Mouse (Mus musculus) lung, postnatal 0 days (tissue): ENCODE results near the gene B4galt1. TPM values are rescaled to one million over a fixed set of nuclear protein-coding genes. Genes with fewer than 3 reads are reported as not detected.

Source experiments
- ATAC-seq: fragments of 200-750 bp; cut with Nextera tagmentation; 2 replicates; pipeline ENCODE4 v1.8.0; 2017; ENCODE audit warnings: moderate library complexity
- DNase-seq: peaks from one replicate; pipeline ENCODE4 v3.0.0-alpha.2; 2016; ENCODE audit warnings: low spot score
- H3K27ac ChIP-seq: fragments of 300-500 bp; sonication (generic); 2 replicates; pipeline ENCODE4 v1.5.1; 2014; ENCODE audit warnings: antibody characterized with exemption, mild to moderate bottlenecking, low read length, mixed read lengths
- H3K27me3 ChIP-seq: fragments of 300-500 bp; sonication (generic); replicated peaks from 2 replicates; pipeline ENCODE4 v1.6.1; 2014; ENCODE audit warnings: low read length, mixed read lengths; ENCODE audit not compliant: insufficient read depth
- H3K36me3 ChIP-seq: fragments of 300-500 bp; sonication (generic); 2 replicates; pipeline ENCODE4 v1.6.1; 2014; ENCODE audit warnings: low read length, mixed read lengths; ENCODE audit not compliant: insufficient read depth
- H3K4me1 ChIP-seq: fragments of 300-500 bp; sonication (generic); 2 replicates; pipeline ENCODE4 v1.6.1; 2014; ENCODE audit warnings: antibody characterized with exemption, low read depth, low read length, mixed read lengths; ENCODE audit not compliant: insufficient read depth
- H3K4me2 ChIP-seq: fragments of 300-500 bp; sonication (generic); replicated peaks from 2 replicates; pipeline ENCODE4 v1.6.1; 2014; ENCODE audit warnings: low read depth, mild to moderate bottlenecking, low read length, moderate library complexity, mixed read lengths
- H3K4me3 ChIP-seq: fragments of 300-500 bp; sonication (generic); 2 replicates; pipeline ENCODE4 v1.5.1; 2014; ENCODE audit warnings: low read depth, low read length
- H3K9ac ChIP-seq: fragments of 300-500 bp; sonication (generic); replicated peaks from 2 replicates; pipeline ENCODE4 v1.6.1; 2014; ENCODE audit warnings: low read depth, mild to moderate bottlenecking
- H3K9me3 ChIP-seq: fragments of 300-500 bp; sonication (generic); 2 replicates; pipeline ENCODE4 v1.6.1; 2016; ENCODE audit warnings: low read length, mixed read lengths
- CTCF ChIP-seq: IDR thresholded peaks from 2 replicates; pipeline ENCODE4 v1.5.1; 2016; ENCODE audit warnings: antibody characterized with exemption, mild to moderate bottlenecking
- EP300 ChIP-seq: IDR thresholded peaks from 2 replicates; pipeline ENCODE4 v1.6.1; 2016; ENCODE audit warnings: antibody characterized with exemption, mild to moderate bottlenecking, control low read depth
- WGBS: fragments of 180-500 bp; shearing (Covaris S2); extraction: QIAGEN DNeasy Blood & Tissue Kit; methylation state at CpG from one replicate; pipeline ENCODE4 v1.1.7; 2014; 5-methylcytosine and 5-hydroxymethylcytosine counted together
- polyA plus RNA-seq: library from polyadenylated mRNA; unstranded; fragments of >200 nt; fragmentation: Nextera tagmentation; extraction: Ambion mirVana; gene quantifications from 2 replicates; pipeline ENCODE4 v1.2.1, GENCODE M21; 2015

Gene B4galt1
- polyA plus RNA-seq, 1 experiment from 2014 or later: 89.4 TPM

DNA sequence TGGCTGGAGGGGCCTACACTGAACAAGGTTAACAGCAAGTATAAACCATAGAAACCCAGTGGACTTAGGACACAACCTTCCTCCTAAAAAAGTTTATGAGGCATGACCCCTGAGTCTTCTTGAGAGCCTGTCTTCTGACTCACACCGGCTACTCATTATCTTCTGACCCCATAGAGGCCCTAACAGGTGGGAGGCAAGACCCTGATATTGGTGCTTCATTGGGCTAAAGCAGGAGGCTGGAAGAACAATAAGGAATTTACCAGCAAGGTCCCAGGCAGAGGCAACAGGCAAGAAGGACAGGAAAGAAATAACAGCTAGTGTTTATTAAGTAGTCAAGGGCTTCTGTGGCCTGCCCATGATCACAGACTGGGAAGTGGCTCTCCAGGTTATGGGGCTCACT is 32.9 kb downstream of the B4galt1 start:
- Histone ChIP-seq H3K9me3 (no peaks in the 10 kb centered on the region), H3K9ac (no peak overlapping the region), H3K4me1 (peaks cover 6% of the 10 kb centered on the region; the same call in 1 of the 2 replicates), H3K4me2 (no peak overlapping the region), H3K27ac (no peak overlapping the region), H3K36me3 (peaks cover 18% of the 10 kb centered on the region; the same call in 1 of the 2 replicates), H3K27me3 (no peaks in the 10 kb centered on the region), H3K4me3 (no peak overlapping the region)
- DNase-seq (no peak), ATAC-seq (no peak)
- 82% methylated on average over 1 of the region's 1 CpGs for WGBS
- no peak for TF ChIP-seq CTCF
- no peak for TF ChIP-seq EP300

DNA sequence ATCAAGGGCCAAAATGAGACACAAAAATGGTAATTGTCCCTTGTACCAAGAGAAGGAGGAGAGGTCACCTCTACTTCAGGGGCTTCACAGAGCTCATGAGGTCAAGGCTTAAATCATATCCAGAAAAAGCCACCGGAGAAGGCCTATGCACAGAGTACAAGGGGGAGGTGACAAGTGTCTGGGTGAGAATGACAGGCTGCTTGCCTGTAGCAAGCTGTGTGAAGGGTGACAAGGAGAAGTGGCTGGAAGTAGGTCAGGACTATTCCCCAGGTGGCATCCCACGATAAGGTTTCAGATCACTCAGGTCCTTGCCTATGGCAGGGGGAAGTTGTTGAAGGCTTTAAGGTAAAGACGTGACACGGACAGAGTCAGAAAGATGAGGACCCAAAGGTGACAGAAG is 33.8 kb downstream of the B4galt1 start:
- Histone ChIP-seq H3K4me1 (peaks cover 14% of the 10 kb centered on the region; the same call in 1 of the 2 replicates), H3K9me3 (no peaks in the 10 kb centered on the region), H3K4me3 (no peak overlapping the region), H3K9ac (no peak overlapping the region), H3K4me2 (no peak overlapping the region), H3K27me3 (no peaks in the 10 kb centered on the region), H3K36me3 (peaks cover 16% of the 10 kb centered on the region; the same call in 1 of the 2 replicates), H3K27ac (no peak overlapping the region)
- no peak for DNase-seq
- WGBS: 79% methylated on average over 4 of the region's 4 CpGs
- no peak for ATAC-seq
- TF ChIP-seq EP300: no peak
- TF ChIP-seq CTCF: no peak

DNA sequence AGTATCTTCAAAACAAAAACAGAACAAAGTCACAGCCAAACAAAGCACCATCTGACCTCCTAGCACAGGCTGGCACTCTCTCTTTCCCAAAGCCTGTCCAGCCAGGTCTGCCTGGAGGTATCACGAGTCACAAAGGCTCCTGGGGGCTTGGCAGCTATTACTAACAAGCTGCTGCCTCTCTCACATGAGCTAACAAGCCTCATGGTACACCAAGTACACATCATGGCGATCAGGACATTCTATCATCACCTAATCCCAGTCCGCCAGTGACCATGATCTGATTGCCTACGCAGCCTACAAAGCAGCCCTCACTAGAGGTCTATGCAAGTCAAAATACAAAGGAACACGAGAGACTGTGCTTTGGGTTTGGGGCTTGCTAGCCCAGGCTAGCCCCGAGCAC is 34.7 kb downstream of the B4galt1 start:
- Histone ChIP-seq H3K36me3 (peaks cover 16% of the 10 kb centered on the region; the same call in 1 of the 2 replicates), H3K4me1 (peaks cover 14% of the 10 kb centered on the region; the same call in 1 of the 2 replicates), H3K9ac (no peak overlapping the region), H3K4me2 (no peak overlapping the region), H3K27ac (no peak overlapping the region), H3K9me3 (no peaks in the 10 kb centered on the region), H3K27me3 (no peaks in the 10 kb centered on the region), H3K4me3 (no peak overlapping the region)
- no peak for DNase-seq
- ATAC-seq: no peak
- TF ChIP-seq EP300 (no peak), CTCF (no peak)
- 87% methylated on average over 6 of the region's 6 CpGs for WGBS

DNA sequence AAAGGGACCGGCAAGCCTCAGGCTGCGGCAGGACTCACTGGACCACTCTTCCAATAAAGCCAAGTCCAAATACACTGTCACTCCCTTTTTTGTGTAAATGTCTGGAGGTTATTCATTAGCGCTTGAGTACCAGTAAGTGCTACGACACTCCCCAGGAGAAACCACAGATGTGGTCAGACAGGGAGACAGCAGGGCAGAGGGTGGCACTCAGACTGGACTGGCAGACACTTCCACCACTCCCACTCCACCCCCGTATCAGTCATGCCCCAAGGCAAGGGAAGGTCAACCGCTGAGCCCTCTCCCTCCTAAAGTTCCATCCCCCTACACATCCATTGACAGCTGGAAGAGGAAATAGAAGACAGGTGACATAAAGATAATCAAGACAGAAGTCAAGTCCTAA is 35.4 kb downstream of the B4galt1 start:
- peaks cover 16% of the 10 kb centered on the region; the same call in 1 of the 2 replicates for H3K36me3 ChIP-seq
- peak; percentile 85 for ATAC-seq
- peaks cover 14% of the 10 kb centered on the region; the same call in 1 of the 2 replicates for H3K4me1 ChIP-seq

DNA sequence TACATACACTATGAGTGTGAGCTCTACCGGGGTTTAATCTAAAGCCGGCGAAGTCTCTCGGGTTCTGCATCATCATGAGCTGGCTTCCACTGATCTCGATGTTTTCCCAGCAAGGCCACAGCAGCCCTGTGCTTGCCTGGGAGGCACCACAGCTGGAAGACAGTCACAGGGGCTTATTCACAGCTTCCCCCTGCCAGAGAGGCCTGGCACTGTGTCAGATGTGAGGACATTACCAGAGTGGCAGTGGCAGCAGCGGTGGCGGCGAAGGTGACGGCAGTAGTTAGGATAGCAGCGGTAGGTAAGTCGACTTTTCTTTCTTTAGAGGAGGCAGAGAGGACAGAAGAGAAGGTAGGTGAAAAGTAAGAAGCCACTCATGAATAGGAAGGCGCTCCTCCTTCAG is 35.9 kb downstream of the B4galt1 start:
- H3K4me3 ChIP-seq: no peak overlapping the region
- peak overlapping the region; percentile 70 for H3K27ac ChIP-seq
- H3K4me2 ChIP-seq: peak overlapping the region; percentile 19; the same call in 1 of the 2 replicates
- ATAC-seq (peak; percentile 10; the same call in 1 of the 2 replicates), DNase-seq (peak; percentile 41)
- TF ChIP-seq CTCF: no peak
- TF ChIP-seq EP300: no peak
- no peak overlapping the region for H3K9ac ChIP-seq
- WGBS: 46% methylated on average over 12 of the region's 12 CpGs
- no peaks in the 10 kb centered on the region for H3K27me3 ChIP-seq
- H3K9me3 ChIP-seq: no peaks in the 10 kb centered on the region
- H3K36me3 ChIP-seq: peaks cover 18% of the 10 kb centered on the region; the same call in 1 of the 2 replicates
- H3K4me1 ChIP-seq: peaks cover 14% of the 10 kb centered on the region; the same call in 1 of the 2 replicates

More for the DNA sequence above, 35.4 kb downstream of the B4galt1 start:
- 40% methylated on average over 6 of the region's 6 CpGs for WGBS
- Histone ChIP-seq H3K9me3 (no peaks in the 10 kb centered on the region), H3K4me2 (peak overlapping the region; percentile 19; the same call in 1 of the 2 replicates), H3K4me3 (no peak overlapping the region), H3K27me3 (no peaks in the 10 kb centered on the region), H3K27ac (peak overlapping the region; percentile 70), H3K9ac (no peak overlapping the region)
- peak; percentile 84 for DNase-seq
- TF ChIP-seq CTCF: no peak
- peak; percentile 59; the same call in 1 of the 2 replicates for TF ChIP-seq EP300

DNA sequence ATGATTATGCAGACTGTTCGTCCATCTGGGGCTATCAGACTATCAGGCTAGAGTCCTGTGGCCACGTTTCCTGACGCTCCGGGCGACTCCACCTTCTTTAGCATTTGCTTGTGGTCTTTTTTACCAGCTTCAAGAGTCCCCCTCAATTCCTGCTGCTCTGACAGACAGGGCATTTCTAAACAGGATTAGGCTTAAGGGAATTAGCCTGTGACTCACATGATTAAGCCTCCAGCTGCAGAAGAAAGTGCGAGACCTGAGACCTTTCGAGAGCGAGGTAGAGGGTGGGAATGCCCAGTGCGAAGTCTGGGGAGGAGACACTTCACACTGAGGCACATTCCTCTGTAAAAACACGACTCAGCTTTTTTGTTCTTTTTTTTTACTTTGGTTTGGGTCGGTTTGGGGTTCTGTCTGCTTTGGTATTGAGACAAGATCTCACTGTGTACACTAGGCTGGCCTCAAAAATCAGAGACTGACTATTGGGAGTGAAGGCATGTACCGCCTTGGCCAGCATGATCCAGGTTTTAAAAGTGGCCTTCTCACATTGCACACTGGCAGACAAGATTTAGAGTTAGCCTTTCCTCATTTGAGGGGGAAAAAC is 37.9 kb downstream of the B4galt1 start:
- ATAC-seq: peak; percentile 46; the same call in 1 of the 2 replicates
- WGBS: 47% methylated on average over 12 of the region's 12 CpGs
- Histone ChIP-seq H3K27ac (peak overlapping the region; percentile 32), H3K9me3 (no peaks in the 10 kb centered on the region), H3K9ac (0 out of 2 replicates have a peak overlapping the region, but pooled peaks have one; percentile 13), H3K4me3 (no peak overlapping the region), H3K27me3 (no peaks in the 10 kb centered on the region), H3K4me1 (peaks cover 12% of the 10 kb centered on the region; the same call in 1 of the 2 replicates), H3K4me2 (no peak overlapping the region), H3K36me3 (peaks cover 21% of the 10 kb centered on the region)
- DNase-seq: peak; percentile 50
- TF ChIP-seq CTCF (no peak), EP300 (no peak)
